Mouse (Mus musculus): ENCODE results near the gene Rnf166.

DNA sequence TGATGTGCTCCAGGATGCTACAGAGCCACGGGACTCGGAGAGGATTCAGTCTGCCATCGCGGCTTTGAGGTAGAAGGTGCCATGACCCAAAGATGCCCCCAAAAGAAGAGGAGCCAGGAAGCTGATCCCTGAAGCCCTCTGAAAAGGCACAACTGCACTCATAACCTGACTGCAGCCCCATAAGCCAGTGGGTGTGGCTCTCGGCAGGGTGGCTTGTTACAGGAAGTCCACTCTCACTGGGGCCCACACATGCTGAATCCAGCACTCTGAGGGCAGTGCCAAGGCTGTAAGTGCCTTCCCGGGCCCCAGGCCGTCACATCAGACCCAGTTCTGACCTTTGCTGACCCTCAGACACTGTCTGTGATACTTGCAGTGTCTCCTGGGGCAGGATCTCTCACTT is 36.5 kb upstream of the Rnf166 start:
- no peak for TF ChIP-seq CTCF (IDR thresholded peaks at IDR 0.05; ENCODE audit: extremely low read depth, insufficient read depth, insufficient read length, insufficient replicate concordance)
- TF ChIP-seq POLR2A (IDR thresholded peaks at IDR 0.05; ENCODE audit: low read depth, low read length): no peak

All from spleen, adult 2 months (tissue).